Mouse (Mus musculus): ENCODE data around the gene Krtap28-10. TPM values are rescaled to one million over a fixed set of nuclear protein-coding genes. Genes with fewer than 3 reads are reported as not detected.

The Krtap28-10 gene
- not detected in 2 replicates for polyA plus RNA-seq (2012; rRNA removed)

DNA sequence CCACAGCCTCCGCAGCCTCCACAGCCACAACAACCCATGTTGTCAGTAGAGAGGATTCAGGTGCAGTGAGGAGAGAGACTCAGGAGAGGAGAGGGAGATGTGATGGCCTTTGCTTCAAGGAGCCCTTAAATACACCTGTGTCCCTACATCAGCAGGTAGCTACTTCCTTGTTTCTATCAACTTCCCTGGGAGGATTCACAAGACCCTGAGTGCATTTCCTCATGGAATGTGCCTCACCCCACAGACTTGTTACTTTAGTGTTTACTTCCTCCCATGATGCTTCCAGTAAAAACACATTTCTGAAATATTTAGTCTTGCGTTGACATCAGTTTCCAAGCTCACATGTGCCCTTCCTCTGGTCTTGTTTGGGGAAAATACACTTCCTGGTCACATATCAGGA, at the start of gene Krtap28-10:
Krtap28-10 (minus strand) TSS at position 101 of the 400 bp plus-strand sequence.

DNA sequence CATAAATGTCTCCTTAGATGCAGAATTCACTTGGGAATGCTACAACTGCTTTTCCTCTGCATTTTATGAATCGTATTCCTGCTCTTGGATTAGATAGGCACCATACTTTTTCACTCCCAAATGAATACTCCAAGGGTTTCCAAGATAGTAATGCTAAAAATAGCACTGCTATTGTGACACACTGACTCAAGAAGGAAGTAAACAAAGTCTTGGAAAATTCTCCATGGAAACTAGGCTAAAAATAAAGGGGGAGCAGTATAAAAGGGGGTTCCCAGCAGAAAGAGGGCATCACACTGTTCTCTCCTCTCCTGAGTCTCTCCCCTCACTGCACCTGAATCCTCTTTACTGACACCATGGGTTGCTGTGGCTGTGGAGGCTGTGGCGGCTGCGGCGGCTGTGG, 18.4 kb upstream of the Krtap28-10 start, which contains the start of gene Krtap28-13:
Krtap28-13 (plus strand) TSS at position 288 of the 400 bp plus-strand sequence.

DNA sequence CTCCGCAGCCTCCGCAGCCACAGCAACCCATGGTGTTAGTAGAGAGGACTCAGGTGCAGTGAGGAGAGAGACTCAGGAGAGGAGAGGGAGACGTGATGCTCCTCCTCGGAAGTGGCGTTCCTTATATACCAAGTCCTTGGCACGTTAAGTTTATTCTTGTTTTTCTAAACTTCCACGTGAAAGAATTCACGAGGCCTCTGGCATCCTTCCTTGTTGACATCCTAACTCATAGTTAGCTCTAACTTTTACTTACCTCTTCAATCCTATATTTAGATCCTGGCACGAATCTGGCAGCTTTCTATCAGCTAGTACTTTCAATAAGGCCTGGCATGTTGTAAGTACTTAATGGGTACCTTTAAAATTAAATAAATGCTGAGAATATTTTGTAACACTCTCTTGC, 17.0 kb upstream of the Krtap28-10 start, which contains the start of gene A030005K14Rik:
A030005K14Rik (minus strand) TSS at position 101 of the 400 bp plus-strand sequence.

DNA sequence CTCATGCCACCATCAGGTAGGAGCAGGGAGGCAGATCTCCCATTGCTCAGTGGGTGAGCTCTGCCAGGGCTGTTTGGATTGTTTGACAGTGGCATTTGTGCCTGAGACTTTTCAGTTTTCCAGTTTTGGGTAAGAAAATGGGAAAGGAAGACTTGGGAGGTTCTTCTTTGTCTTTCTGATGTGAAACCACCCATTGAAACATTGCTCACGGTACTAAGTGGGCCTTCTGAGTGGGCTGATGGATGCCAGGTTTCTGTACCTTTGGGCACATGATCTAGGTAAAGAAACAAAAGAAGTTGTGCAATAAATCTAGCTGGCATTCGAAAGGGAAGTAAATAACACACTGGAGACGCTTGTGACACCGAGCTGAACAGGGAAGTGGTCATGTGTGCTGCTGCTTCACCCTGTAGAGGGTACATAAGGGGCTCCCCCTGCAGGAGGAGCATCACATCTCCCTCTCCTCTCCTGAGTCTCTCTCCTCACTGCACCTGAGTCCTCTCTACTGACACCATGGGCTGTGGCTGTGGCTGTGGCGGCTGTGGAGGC, 2.7 kb upstream of the Krtap28-10 start, which contains the start of gene Gm47969:
Gm47969 (plus strand) TSS at position 51 of the 546 bp plus-strand sequence.

DNA sequence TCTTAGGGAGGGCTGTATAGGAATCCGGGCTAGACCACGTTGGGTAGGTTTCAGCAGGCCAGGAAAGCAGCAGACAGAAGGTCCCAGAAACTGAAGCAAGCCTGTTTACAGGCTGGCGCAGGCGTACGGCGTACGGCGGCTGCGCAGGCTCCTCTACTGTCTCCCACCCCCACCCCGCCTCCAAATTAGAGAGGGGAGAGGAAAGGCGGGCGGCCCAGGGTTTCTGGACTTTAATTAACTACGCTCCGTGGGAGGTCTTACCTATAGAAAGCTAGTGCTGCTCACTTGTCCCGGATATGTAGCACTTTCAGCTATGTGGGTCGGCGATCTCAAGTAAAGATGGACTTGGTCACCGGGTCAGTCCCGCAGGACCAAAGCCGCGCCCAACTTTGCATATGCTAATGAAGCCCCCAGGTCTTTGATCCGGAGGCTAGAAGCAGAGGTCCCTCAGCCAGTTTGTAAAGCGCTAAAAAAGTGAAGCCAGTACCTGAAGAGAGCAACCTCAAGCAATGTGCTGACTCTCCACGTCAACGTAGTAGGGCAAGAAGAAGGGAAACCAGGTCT, 4.1 kb downstream of the Krtap28-10 start, which contains the start of gene Slc19a3:
Slc19a3 (minus strand) TSS at position 340 of the 564 bp plus-strand sequence.

DNA sequence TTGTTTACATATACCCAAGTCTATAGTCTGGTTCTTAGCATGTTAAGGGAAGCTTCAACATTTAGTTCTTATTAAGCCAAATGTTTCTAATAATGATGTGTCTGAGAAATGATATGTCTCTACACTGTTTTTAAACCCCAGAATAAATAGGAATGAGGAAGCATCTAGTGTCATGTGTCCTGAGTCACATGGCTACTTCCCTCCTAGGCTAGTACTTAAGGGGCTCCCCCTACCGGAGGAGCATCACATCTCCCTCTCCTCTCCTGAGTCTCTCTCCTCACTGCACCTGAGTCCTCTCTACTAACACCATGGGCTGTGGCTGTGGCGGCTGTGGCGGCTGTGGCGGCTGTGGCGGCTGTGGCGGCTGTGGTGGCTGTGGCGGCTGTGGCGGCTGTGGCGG, 42.0 kb downstream of the Krtap28-10 start, which contains the start of gene Gm47959:
Gm47959 (plus strand) TSS at position 243 of the 400 bp plus-strand sequence.

Other genes starting within 250 kb of the Krtap28-10 start
- gene Agfg1, start 203.0 kb downstream of the Krtap28-10 start, polyA plus RNA-seq (2012; rRNA removed) = 37.9 and 54.4 TPM in 2 replicates
- gene A030005L19Rik, start 129.2 kb downstream of the Krtap28-10 start, polyA plus RNA-seq (2012; rRNA removed) = 0.82 and 1.5 TPM in 2 replicates
- not detected in 2 replicates for gene A030014E15Rik, start 117.6 kb downstream of the Krtap28-10 start, polyA plus RNA-seq (2012; rRNA removed)
- gene Gm6217, start 111.1 kb downstream of the Krtap28-10 start, polyA plus RNA-seq (2012; rRNA removed) = not detected in 2 replicates
- not detected in 2 replicates for gene A030003K21Rik, start 99.1 kb downstream of the Krtap28-10 start, polyA plus RNA-seq (2012; rRNA removed)
- gene Gm7544, start 86.5 kb downstream of the Krtap28-10 start, polyA plus RNA-seq (2012; rRNA removed) = not detected in 2 replicates
- not detected in 2 replicates for gene Gm47955, start 82.2 kb downstream of the Krtap28-10 start, polyA plus RNA-seq (2012; rRNA removed)
- not detected in 2 replicates for gene Gm47959, start 41.9 kb downstream of the Krtap28-10 start, polyA plus RNA-seq (2012; rRNA removed)
- gene Slc19a3, start 4.0 kb downstream of the Krtap28-10 start, polyA plus RNA-seq (2012; rRNA removed) = 1.3 and 1.5 TPM in 2 replicates
- gene Gm47969, start 2.5 kb upstream of the Krtap28-10 start, polyA plus RNA-seq (2012; rRNA removed) = not detected in 2 replicates
- not detected in 2 replicates for gene A030005K14Rik, start 16.9 kb upstream of the Krtap28-10 start, polyA plus RNA-seq (2012; rRNA removed)
- gene Krtap28-13, start 18.4 kb upstream of the Krtap28-10 start, polyA plus RNA-seq (2012; rRNA removed) = not detected in 2 replicates
- not detected in 2 replicates for gene Ccl20, start 74.3 kb upstream of the Krtap28-10 start, polyA plus RNA-seq (2012; rRNA removed)
- gene Daw1, start 117.3 kb upstream of the Krtap28-10 start, polyA plus RNA-seq (2012; rRNA removed) = 1.6 and 1.9 TPM in 2 replicates

All from ovary, adult 2 months (tissue).